Mouse (Mus musculus) embryo, embryonic 11 days (tissue): ENCODE data around the gene C1qtnf4.

Experiments
- DNase-seq: peaks from one replicate; pipeline ENCODE4 v3.0.0-alpha.2; 2015

Gene C1qtnf4

GRCm38 (mm10) chr2:90885218-90886041 is at the start of gene C1qtnf4:
Gene C1qtnf4 (plus strand): TSS chr2:90885860.
- DNase-seq: peak; percentile 61

GRCm38 (mm10) chr2:90838621-90839020 is 47.0 kb upstream of the C1qtnf4 start:
- DNase-seq: no peak

- DNase-seq: no peak
These were observed 42.0 kb upstream of the C1qtnf4 start for GRCm38 (mm10) chr2:90843666-90844065.

- no peak for DNase-seq
These were observed 41.4 kb upstream of the C1qtnf4 start for GRCm38 (mm10) chr2:90844262-90844661.

GRCm38 (mm10) chr2:90845234-90845633 is 40.4 kb upstream of the C1qtnf4 start:
- DNase-seq: no peak

- no peak for DNase-seq
These were observed 39.5 kb upstream of the C1qtnf4 start for GRCm38 (mm10) chr2:90846171-90846570.

GRCm38 (mm10) chr2:90846597-90846954 is 39.1 kb upstream of the C1qtnf4 start:
- no peak for DNase-seq

- DNase-seq: peak; percentile 99
These were observed 38.5 kb upstream of the C1qtnf4 start, which contains the start of gene Mtch2 for GRCm38 (mm10) chr2:90846955-90847680. Gene Mtch2 (plus strand): TSS chr2:90847155.

- peak; percentile 23 for DNase-seq
These were observed 38.0 kb upstream of the C1qtnf4 start for GRCm38 (mm10) chr2:90847681-90848050.

GRCm38 (mm10) chr2:90848331-90848730 is 37.3 kb upstream of the C1qtnf4 start:
- DNase-seq: no peak

GRCm38 (mm10) chr2:90850401-90850800 is 35.3 kb upstream of the C1qtnf4 start:
- no peak for DNase-seq

- DNase-seq: no peak
These were observed 24.2 kb upstream of the C1qtnf4 start for GRCm38 (mm10) chr2:90861486-90861885.

- no peak for DNase-seq
These were observed 21.5 kb upstream of the C1qtnf4 start for GRCm38 (mm10) chr2:90864184-90864583.

- peak; percentile 89 for DNase-seq
These were observed 19.1 kb upstream of the C1qtnf4 start for GRCm38 (mm10) chr2:90866524-90866923.

- peak; percentile 28 for DNase-seq
These were observed 15.5 kb upstream of the C1qtnf4 start for GRCm38 (mm10) chr2:90870136-90870601.

- no peak for DNase-seq
These were observed 14.3 kb upstream of the C1qtnf4 start for GRCm38 (mm10) chr2:90871180-90871961.

- no peak for DNase-seq
These were observed 11.6 kb upstream of the C1qtnf4 start for GRCm38 (mm10) chr2:90874025-90874424.

- no peak for DNase-seq
These were observed 10.4 kb upstream of the C1qtnf4 start for GRCm38 (mm10) chr2:90875239-90875638.

- no peak for DNase-seq
These were observed 7.9 kb upstream of the C1qtnf4 start for GRCm38 (mm10) chr2:90877584-90878259.

- DNase-seq: no peak
These were observed 6.2 kb upstream of the C1qtnf4 start for GRCm38 (mm10) chr2:90879419-90879818.

- no peak for DNase-seq
These were observed 5.4 kb upstream of the C1qtnf4 start for GRCm38 (mm10) chr2:90880144-90880785.

- no peak for DNase-seq
These were observed 3.8 kb upstream of the C1qtnf4 start for GRCm38 (mm10) chr2:90881824-90882223.
